Mouse (Mus musculus) myocyte (in vitro differentiated cells): ENCODE measurements around the gene Mrpl14. TPM values are rescaled to one million over a fixed set of nuclear protein-coding genes. Genes with fewer than 3 reads are reported as not detected.

Experiments
- H3K27me3 ChIP-seq: one replicate; pipeline ENCODE4 v1.6.1; 2011; ENCODE audit not compliant: control insufficient read depth, insufficient read depth, insufficient read length
- H3K36me3 ChIP-seq: one replicate; pipeline ENCODE4 v1.6.1; 2011; ENCODE audit not compliant: control insufficient read depth, insufficient read depth
- H3K4me2 ChIP-seq: one replicate; pipeline ENCODE4 v1.6.1; 2011; ENCODE audit warnings: low read depth, control low read depth
- H3K4me3 ChIP-seq: one replicate; pipeline ENCODE4 v1.5.1; 2011; ENCODE audit warnings: mild to moderate bottlenecking, control low read depth, moderate library complexity
- H3K79me2 ChIP-seq: one replicate; pipeline ENCODE4 v1.6.1; 2011; ENCODE audit not compliant: control insufficient read depth, insufficient read depth
- H3ac ChIP-seq: one replicate; pipeline ENCODE4 v1.6.1; 2011; ENCODE audit not compliant: control insufficient read depth, insufficient read length
- CEBPB ChIP-seq: IDR thresholded peaks from 2 replicates; pipeline ENCODE4 v1.6.1; 2011; ENCODE audit warnings: mild to moderate bottlenecking, moderate library complexity; ENCODE audit not compliant: poor library complexity, insufficient read depth, severe bottlenecking
- E2F4 ChIP-seq: IDR thresholded peaks from one replicate; pipeline ENCODE4 v1.6.1; 2011; ENCODE audit warnings: mild to moderate bottlenecking, control low read depth, moderate library complexity; ENCODE audit not compliant: insufficient read depth
- MAX ChIP-seq: IDR thresholded peaks from one replicate; pipeline ENCODE4 v1.6.1; 2011; ENCODE audit warnings: low read depth, mild to moderate bottlenecking, control low read depth
- MYOD1 ChIP-seq, 3 experiments: IDR thresholded peaks; one replicate each; pipeline ENCODE4 v1.6.1; 2011; ENCODE audit warnings: control low read depth in 2 of 3, low read depth in 2 of 3, mild to moderate bottlenecking in 2 of 3, moderate library complexity in 1 of 3; ENCODE audit not compliant: insufficient read length in 2 of 3, control insufficient read depth in 1 of 3
- MYOG ChIP-seq, 3 experiments: IDR thresholded peaks; one replicate each; pipeline ENCODE4 v1.6.1; 2011; ENCODE audit warnings: control low read depth in 2 of 3, low read depth in 2 of 3, mild to moderate bottlenecking in 2 of 3; ENCODE audit not compliant: insufficient read length in 2 of 3, control insufficient read depth in 1 of 3, insufficient read depth in 1 of 3
- POLR2A ChIP-seq: IDR thresholded peaks from one replicate; pipeline ENCODE4 v1.6.1; 2011; ENCODE audit warnings: low read depth, mild to moderate bottlenecking, control low read depth, moderate library complexity; ENCODE audit not compliant: insufficient read length
- POLR2AphosphoS2 ChIP-seq: IDR thresholded peaks from one replicate; pipeline ENCODE4 v1.6.1; 2011; ENCODE audit warnings: low read depth, control low read depth; ENCODE audit not compliant: insufficient read length
- REST ChIP-seq: IDR thresholded peaks from one replicate; pipeline ENCODE4 v1.6.1; 2011; ENCODE audit warnings: mild to moderate bottlenecking, control low read depth, moderate library complexity; ENCODE audit not compliant: insufficient read depth, insufficient read length
- SRF ChIP-seq: IDR thresholded peaks from one replicate; pipeline ENCODE4 v1.6.1; 2011; ENCODE audit warnings: low read depth; ENCODE audit not compliant: control insufficient read depth, insufficient read length
- TCF12 ChIP-seq: IDR thresholded peaks from one replicate; pipeline ENCODE4 v1.6.1; 2011; ENCODE audit warnings: mild to moderate bottlenecking, control low read depth; ENCODE audit not compliant: poor library complexity, insufficient read depth, severe bottlenecking
- TCF3 ChIP-seq: IDR thresholded peaks from one replicate; pipeline ENCODE4 v1.6.1; 2011; ENCODE audit warnings: low read depth, control low read depth; ENCODE audit not compliant: insufficient read length
- USF1 ChIP-seq: IDR thresholded peaks from one replicate; pipeline ENCODE4 v1.6.1; 2011; ENCODE audit warnings: low read depth, mild to moderate bottlenecking, control low read depth, moderate library complexity
- polyA plus RNA-seq: library from polyadenylated mRNA; unstranded; fragments of >200 nt; fragmentation: generic; extraction: Trizol; gene quantifications from one replicate; pipeline ENCODE4 v1.2.1, GENCODE M21; 2012; ENCODE audit warnings: missing spikeins

Gene Mrpl14
- polyA plus RNA-seq, 1 experiment: 276 TPM

DNA sequence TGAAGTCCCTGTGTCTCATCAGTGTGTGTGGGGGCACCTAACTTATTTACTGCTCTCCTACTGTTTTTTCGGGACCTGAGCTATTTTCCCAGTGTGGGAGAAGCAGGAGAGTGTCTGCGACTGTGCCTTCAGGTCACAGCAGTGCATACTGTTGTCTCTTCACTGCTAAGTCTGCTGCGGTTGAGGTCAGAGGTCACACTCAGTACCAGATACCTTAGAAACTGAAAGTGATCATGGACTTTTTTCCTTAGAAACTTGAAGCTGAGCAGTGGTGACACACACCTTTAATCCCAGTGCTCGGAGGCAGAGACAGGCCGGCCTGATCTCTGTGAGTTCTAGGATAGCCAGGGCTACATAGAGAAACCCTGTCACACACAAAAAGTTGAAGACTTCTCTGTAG, 6.0 kb downstream of the Mrpl14 start:
- peaks cover 74% of the 10 kb centered on the region for H3K79me2 ChIP-seq
- no peaks in the 10 kb centered on the region for H3K27me3 ChIP-seq
- TF ChIP-seq MYOG (IDR thresholded peaks at IDR 0.05; ENCODE audit: control insufficient read depth in 1 of 3, insufficient read depth in 1 of 3, insufficient read length in 2 of 3, low read depth in 2 of 3) (no peak), TCF3 (no peak), TCF12 (no peak), CEBPB (no peak), POLR2A (no peak)
- H3ac ChIP-seq: no peak overlapping the region
- no peak overlapping the region for H3K4me3 ChIP-seq
- no peaks in the 10 kb centered on the region for H3K36me3 ChIP-seq
- peak overlapping the region; percentile 28 for H3K4me2 ChIP-seq

DNA sequence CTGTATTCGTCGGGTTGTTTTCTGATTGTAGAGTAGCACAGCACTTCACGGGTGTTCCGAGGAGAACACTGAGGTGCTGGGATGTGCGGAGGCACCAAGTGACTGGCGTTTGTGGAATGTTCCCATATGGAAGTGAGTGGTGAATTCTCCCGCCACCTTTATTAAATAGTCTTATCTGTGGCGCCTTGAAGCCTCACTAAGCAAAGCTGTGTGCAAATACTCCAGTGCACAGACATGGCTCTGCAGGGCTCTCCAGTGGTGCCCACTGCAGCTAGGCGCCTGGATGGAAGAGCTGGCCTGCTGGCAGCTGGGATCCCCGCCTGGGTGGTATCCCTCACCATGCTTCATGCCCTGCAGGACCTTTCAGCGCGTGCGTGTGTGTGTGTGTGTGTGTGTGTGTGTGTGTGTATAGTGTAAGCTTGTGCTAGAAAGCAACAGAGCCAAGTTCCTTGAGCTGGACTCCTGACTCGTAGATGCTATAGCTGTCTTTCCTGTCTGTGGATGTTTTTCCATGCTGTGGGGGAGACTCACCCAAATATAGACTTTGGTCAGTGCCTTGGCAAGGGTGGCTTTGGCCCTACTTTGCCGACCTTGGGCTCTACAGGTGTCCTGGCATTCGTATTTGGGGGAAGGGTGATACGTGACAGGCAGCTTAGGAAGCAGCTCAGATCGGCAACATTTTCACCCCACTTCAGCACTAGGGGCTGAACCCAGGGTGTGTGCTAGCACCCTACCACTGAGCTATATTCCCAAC, 7.9 kb downstream of the Mrpl14 start:
- Histone ChIP-seq H3K36me3 (peaks cover 4% of the 10 kb centered on the region), H3K79me2 (peaks cover 55% of the 10 kb centered on the region), H3K27me3 (no peaks in the 10 kb centered on the region), H3K4me2 (no peak overlapping the region), H3K4me3 (no peak overlapping the region), H3ac (no peak overlapping the region)
- TF ChIP-seq MYOG (IDR thresholded peaks at IDR 0.05; ENCODE audit: control insufficient read depth in 1 of 3, insufficient read depth in 1 of 3, insufficient read length in 2 of 3, low read depth in 2 of 3) (no peak), E2F4 (no peak), SRF (no peak), USF1 (no peak), MYOD1 (IDR thresholded peaks at IDR 0.05; ENCODE audit: control insufficient read depth in 1 of 3, insufficient read length in 2 of 3, low read depth in 2 of 3) (no peak), REST (no peak), POLR2AphosphoS2 (no peak)

DNA sequence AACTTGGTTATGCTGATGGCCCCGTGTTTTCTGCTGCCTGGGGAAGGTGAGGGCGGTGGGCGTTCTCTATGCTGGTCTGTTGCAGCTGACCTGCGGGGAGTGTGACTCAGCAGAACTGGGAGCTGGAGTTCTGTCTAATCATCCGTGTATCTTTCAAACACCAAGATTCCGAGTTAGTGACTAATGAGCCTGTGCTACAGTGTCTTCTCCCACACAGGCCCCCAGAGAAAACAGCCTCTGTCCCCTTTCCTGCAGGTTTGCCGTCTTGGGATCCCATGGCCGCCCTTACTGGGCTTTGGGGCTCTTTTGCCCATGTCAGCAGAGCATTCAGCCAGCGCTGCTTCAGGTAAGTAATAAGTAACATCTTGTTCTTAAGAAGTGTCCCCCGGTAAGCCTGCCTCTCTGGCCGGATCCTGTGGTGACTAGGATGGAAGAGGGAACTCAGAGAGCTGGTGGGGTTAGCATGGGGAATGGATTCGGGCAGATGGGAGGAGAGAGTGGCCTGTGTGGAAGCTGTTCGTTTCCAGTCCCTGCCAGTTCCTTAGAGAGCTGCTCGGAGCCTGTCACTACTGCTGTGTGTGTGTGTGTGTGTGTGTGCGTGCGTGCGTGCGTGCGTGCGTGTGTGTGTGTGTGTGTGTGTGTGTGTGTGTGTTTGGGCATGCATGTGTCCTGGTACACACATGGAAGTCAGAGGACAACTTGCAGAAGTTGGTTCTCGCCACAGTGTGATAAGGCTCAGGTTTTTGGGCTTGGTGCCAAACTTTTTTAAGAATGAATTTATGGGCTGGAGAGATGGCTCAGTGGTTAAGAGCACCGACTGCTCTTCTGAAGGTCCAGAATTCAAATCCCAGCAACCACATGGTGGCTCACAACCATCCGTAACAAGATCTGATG, 9.4 kb downstream of the Mrpl14 start:
- peaks cover 43% of the 10 kb centered on the region for H3K79me2 ChIP-seq
- H3K4me2 ChIP-seq: peak overlapping the region; percentile 76
- peak in 1 of 3 experiments; percentile 37 for TF ChIP-seq MYOD1 (IDR thresholded peaks at IDR 0.05; ENCODE audit: control insufficient read depth in 1 of 3, insufficient read length in 2 of 3, low read depth in 2 of 3)
- TF ChIP-seq SRF: no peak
- TF ChIP-seq POLR2AphosphoS2: no peak
- TF ChIP-seq MYOG (IDR thresholded peaks at IDR 0.05; ENCODE audit: control insufficient read depth in 1 of 3, insufficient read depth in 1 of 3, insufficient read length in 2 of 3, low read depth in 2 of 3): peak in 1 of 3 experiments; percentile 20
- no peak for TF ChIP-seq USF1
- no peak overlapping the region for H3K4me3 ChIP-seq
- H3K36me3 ChIP-seq: peaks cover 4% of the 10 kb centered on the region
- H3K27me3 ChIP-seq: no peaks in the 10 kb centered on the region
- no peak overlapping the region for H3ac ChIP-seq

DNA sequence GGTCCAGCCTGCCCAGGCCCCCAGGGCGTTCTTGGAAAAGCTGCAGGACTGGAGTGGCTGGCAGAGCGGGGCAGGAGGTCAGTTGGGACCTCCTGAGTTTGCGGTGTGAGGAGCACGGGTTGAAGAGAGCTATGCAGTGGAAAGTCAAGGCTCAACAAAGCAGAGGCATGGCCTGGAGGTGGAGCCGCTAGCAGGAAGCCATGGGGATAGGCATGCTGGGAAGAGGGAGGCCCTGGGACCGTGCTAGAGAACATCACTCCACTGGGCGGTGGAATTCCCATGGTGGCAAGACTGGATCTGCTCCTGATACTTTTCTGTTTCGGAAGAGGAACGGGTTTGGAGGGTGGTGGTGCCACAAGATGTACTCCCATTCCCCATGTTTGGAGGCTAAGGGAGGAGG, 10.9 kb downstream of the Mrpl14 start:
- Histone ChIP-seq H3K27me3 (peaks cover 7% of the 10 kb centered on the region), H3K4me2 (no peak overlapping the region), H3K36me3 (peaks cover 4% of the 10 kb centered on the region), H3K4me3 (no peak overlapping the region), H3K79me2 (peaks cover 30% of the 10 kb centered on the region), H3ac (no peak overlapping the region)
- no peak for TF ChIP-seq POLR2AphosphoS2
- TF ChIP-seq USF1: no peak
- TF ChIP-seq E2F4: no peak
- no peak for TF ChIP-seq SRF
- no peak for TF ChIP-seq MYOD1 (IDR thresholded peaks at IDR 0.05; ENCODE audit: control insufficient read depth in 1 of 3, insufficient read length in 2 of 3, low read depth in 2 of 3)

DNA sequence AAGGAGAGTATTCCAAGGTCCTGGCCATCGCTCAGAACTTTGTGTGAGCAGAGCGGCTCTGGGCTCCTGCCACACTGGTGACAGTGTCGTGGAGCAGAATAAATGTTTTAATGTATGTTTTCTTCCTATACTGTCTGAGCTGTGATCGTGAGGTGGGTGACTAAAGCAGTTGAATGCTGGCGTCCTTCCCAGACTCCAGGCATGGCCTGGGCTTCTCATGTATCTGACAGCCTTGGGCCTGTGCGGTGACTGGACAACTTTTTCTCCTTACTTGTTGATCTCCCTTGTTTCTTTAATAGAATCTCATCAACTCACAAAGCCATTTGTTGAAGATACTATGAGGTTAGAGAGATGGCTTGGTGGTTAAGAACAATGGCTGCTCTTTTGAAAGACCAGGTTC, 12.2 kb downstream of the Mrpl14 start:
- peaks cover 7% of the 10 kb centered on the region for H3K27me3 ChIP-seq
- TF ChIP-seq MAX (no peak), REST (no peak), MYOD1 (IDR thresholded peaks at IDR 0.05; ENCODE audit: control insufficient read depth in 1 of 3, insufficient read length in 2 of 3, low read depth in 2 of 3) (no peak), E2F4 (no peak), SRF (no peak), TCF3 (no peak), CEBPB (no peak), POLR2A (no peak), POLR2AphosphoS2 (no peak)
- H3K36me3 ChIP-seq: peaks cover 4% of the 10 kb centered on the region
- H3K79me2 ChIP-seq: peaks cover 20% of the 10 kb centered on the region
- no peak overlapping the region for H3ac ChIP-seq
- no peak overlapping the region for H3K4me3 ChIP-seq
- H3K4me2 ChIP-seq: no peak overlapping the region
